Mouse (Mus musculus): ENCODE measurements at regions not wholly inside any gene's neighbourhood (a gene's known extent, or its start where the extent isn't known, plus 50 kb on each side); places are given as distances from the start of the nearest gene placed in this dataset.

DNA sequence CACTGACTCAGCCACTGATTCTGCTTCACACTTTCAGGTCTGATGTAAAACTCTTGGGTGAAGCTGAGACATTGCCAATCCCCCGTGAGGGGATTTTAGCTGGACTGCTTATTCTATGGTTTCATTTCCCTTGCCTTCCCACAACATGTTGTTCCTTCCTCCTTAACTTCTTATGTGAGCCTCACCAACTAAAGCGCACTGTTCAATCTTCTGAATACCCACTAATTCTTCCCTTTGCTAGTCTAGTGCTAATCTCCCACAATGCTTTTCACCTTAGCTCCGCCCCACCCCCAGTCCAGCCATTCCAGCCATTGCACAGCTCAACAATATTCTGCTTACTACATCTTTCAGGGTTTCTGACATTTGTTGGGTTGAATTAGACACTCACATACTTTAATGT is 196.7 kb downstream of the Hlx start:
- no peak for DNase-seq (ENCODE audit: low spot score)

DNA sequence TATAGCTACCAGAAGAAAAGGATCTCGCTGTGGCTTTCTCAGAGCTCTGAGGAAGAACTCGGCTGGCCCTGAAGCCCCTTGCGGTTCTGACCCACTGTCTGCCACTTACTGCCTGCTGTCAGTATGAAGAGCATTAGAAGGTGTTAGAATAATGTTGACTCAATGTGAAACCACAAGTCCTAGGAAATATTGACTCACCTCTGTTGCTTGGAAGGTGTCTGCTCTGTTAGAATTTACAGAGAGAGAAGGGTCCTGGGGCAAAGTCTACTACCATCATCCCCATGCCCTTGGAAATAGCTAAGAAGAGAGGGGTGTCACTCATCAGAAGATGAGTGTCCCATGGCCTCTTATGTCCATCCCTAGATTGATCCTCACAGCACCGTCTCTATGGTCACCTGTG is 197.9 kb downstream of the Hlx start:
- DNase-seq (ENCODE audit: low spot score): no peak

DNA sequence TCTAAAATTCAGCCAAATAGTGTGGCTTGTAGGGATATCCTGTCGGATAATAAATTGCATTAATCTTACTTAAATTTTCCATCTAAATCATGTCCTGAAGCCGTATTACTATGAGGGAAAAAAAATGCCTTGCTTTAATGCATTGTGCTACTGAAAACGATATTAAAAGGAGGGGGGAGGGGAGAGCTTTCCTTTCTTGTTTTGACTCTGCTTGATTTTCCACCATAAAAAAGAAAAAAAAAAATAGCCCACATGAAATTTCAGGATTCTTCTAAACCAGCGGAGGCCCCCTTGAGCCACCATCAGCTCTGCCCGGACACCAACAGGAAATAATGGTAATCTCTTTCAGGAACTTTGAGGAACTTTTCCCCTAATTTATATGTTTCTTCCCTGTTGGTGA is 198.5 kb downstream of the Hlx start:
- no peak for DNase-seq (ENCODE audit: low spot score)

DNA sequence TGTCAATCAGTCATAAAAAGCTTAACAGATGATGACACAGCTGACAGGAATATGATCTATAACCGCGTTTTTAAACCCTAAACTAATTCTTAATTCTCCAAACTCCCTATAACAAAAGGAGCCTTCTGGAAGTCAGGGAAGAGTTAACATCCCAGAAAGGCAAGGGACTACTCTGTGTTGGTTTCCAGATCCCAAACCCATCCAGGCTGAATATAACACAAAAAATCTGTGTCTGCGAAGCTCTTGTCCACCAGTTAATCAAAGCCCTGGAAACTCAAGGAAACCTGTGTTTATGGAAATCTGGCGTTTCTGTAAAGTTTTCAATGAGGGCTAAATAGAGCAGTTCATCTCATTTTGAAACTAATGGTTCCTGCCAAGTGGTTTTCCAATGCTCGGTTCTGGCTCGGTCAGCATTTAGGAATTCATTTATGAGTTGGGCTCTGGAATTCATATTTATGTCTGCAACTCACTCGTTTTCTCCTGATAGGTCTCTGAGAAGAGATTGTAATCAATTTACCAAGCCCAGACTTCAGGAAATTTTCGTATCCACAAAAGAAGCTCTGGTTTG is 199.8 kb downstream of the Hlx start:
- DNase-seq (ENCODE audit: low spot score): no peak

DNA sequence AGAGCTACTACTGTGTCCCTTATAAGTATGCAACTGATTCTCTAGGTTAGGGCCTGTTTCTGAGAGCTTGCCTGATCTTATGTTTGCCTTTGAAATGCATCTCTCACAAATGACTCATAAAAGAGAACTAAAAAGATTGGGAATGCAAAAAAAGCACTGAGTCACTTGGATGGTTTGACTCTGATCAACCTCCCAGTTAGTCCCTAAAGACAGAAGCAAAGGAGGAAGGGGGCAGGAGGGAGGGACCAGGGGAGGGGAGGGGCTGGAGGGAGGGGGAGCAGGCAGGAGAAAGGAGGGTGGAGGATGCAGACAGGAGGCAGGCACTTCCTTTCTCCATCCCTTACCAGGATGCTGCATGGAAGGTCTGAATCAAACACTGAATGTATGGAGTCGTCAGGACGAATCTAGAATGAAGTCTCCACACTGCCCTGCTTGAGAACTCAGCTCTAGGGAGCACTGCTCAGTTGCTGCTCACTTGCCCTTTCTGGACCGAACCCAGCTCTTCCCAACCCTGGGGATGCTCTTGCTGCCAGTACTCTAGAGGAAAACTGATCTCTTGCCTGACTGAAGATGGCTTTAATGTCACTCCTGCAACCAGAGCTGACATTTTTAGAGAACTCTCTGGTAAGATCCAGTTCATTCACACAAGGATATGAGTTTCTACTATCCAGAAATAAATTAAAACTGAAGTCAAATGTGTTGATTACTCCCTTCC is 201.7 kb downstream of the Hlx start:
- DNase-seq (ENCODE audit: low spot score): no peak

DNA sequence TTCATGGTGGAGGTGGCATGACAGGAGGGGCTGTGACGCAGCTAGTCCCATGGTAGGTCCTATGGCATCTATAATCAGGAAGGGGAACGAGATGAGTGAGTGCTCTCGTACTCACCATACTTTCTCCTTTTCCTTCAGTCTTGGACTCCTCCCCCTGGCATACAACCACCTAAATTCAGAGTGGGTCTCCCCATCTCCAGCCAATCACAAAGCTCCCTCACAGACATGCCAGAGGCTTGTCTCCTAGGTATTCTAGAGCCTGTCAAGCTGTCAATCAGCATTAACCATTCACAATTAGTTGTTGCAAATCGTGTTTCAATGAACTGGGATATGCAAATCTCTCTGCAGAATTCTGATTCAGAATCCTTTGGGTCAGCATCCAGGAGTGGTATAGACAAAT is 206.7 kb downstream of the Hlx start:
- no peak for DNase-seq (ENCODE audit: low spot score)

DNA sequence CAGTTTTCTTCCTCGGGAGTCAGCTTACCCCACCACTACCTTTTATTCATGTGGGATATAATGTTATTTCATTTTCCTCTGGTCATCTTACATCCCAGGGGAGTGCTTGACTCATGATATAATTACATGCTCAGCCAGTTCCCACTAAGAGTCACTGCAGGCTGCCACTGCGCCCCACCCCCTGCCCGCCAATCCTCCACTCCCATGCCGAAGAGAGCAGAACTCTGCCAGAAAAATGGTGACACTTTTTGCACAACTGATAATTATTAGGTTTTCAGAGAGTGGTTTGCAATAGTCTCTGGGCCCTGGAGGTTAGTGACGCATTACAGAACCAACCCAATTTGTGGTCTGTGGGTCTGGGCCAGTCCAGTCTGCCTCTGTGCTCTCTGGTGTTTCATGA is 212.9 kb downstream of the Hlx start:
- DNase-seq (ENCODE audit: low spot score): no peak

DNA sequence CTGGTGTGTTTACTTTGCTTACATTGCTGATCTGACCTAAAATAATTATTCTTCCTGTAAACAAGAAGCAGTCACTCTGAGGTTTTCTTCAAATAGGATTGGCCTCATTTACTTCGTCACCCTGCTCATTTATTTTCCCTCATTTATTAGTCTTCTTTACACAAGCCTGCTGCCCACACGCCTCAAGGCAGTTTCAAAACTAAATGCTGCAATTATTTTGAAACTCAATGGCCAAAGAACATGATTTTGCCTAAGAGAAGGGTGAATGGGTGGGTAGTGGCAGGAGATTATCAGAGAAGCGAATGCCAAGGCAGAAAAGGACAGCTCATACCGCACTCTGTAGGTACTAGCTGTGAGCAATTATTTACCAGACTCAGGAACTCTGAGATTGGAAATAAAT is 227.8 kb downstream of the Hlx start:
- no peak for DNase-seq (ENCODE audit: low spot score)

DNA sequence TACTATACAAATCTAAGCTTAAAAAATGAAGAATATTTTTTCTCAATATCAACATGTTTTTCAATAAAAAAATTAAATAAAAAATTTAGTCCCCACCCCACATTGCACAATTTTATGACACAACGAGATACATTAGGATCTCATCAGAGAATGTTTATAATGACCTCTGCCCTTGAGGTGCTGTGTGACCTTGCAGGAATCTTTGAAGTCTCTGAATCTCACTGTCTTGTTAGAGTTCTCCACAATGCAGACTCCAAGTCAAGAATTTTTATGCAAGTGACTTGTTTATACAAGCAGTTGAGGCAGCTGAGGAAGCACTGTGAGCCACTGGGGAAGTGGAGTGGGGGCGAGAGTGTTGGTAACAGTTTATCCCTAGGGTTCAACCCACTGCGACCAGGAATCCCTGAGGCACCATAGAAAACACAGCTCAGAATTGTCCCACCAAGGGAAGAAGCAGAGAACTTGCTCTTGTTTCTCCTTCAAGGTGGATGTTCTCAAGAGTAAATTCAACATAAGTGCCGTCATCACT is 228.5 kb downstream of the Hlx start:
- no peak for DNase-seq (ENCODE audit: low spot score)

DNA sequence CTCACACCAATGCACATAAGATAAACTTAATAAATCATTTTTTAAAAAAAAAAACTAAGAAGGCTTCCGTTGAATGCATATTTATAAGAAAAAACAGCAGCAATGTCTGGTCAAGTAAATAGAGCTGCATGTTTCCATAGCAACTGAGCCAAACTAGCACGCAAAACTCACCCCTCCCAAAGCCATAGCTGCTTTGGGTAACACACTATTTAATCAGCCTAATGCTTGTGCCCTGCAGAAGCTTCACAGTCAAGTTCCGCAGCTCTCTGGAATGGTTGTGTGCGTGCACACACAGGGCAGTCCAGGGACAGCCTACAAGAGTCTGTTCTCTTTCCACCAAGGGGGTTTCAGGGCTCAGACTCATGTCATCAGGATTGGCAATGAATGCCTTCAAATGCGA is 231.7 kb downstream of the Hlx start:
- no peak for DNase-seq (ENCODE audit: low spot score)

DNA sequence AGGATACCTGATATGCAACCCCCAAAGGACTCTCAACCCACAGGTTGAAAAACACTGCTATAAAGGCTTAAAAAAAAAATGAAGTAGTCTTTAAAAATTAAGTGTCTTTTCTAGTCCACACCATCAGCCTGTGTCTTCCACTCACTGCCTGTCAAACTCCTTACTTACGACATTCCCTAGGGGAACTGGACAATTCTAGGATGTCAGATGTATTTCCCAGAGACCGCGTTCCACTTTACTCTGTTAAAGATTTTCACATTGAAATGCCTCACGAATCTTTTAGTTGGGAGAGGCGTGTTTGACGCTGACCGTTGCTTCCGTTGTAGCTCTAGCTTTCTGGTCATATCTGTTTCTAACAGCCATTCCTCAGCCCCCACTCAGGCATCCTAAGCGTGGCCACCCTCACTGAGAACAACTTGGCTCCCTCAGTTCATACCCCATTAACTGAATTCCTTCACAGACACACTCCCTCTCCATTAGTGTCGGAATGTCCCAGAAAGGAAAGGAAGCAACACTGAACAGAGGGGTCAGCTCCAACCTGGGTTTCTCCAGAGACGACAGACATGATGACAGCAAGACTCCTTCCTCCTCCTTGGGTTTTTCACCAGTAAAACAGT is 233.4 kb downstream of the Hlx start:
- DNase-seq (ENCODE audit: low spot score): no peak

DNA sequence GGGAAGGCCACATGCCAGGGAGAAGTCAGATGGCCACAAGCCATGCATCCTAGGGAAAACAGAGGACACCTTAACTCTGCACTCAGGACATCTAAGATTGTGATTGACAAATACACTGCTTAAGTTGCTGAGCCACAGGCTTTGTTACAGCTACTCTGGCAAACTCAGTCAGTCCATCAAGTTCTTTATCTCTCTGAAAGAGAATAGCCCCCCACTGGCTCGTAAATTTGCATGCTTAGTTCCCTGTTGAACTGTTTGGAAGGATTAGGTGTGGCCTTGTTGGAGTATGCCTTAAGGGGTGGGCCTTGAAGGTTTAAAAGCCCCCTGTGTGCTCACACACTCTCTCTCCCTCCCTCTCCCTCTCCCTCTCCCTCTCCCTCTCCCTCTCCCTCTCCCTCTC is 235.4 kb downstream of the Hlx start:
- no peak for DNase-seq (ENCODE audit: low spot score)

DNA sequence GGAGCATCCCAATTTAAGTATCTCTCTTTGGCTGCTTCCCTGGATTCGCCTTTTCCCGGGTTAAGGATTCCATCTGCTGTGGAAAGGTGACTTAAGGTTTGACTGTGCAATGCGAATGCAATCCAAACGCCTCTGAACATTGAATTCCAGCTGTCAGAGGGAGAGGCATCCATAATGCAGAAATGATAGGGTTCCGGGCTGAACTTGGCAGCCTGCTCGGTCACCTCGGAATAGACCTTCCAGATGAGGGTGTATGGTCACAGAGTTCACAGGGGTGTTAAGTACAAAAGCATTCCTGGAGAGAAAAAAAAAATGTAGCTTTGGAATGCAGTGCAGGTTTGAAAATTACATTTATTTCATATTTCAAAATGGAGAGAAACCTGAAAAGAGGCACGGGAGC is 238.6 kb downstream of the Hlx start:
- no peak for DNase-seq (ENCODE audit: low spot score)

DNA sequence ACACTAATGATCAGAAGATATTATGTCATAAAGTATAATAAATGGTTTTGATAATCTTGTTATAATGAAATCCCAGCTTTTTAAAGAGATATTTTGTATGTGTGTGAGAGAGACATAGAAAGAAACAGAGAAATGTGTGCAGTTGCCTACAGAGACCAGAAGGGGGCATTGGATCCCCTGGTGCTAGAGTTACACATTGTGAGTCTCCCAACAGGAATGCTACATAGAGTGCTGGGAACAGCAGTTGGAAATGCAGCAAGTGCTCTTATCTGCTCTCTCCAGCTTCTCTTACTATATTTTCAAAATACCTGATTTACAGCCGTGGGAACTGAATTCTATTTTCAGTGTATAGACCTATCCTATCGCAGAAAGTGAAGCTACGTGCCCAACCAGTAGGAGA is 240.3 kb downstream of the Hlx start:
- DNase-seq (ENCODE audit: low spot score): no peak

DNA sequence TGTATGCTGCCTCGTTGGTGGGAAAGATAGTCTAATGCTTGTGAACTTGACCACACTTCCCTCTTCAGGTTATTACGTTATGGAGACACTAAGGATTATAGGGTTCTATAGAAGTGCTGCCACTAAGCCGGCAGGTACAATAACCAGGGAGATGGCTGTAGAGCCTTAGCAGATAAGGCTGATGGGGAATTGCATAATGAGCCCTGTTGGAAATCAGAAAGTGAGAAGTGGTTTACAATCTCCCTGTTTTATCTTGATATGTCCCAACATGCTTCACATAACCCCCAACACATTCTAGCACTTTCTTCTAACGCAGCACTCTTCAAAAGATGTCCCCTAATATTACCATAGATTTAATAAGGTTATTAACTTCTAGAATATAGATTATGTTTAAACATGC is 241.2 kb downstream of the Hlx start:
- DNase-seq (ENCODE audit: low spot score): no peak

DNA sequence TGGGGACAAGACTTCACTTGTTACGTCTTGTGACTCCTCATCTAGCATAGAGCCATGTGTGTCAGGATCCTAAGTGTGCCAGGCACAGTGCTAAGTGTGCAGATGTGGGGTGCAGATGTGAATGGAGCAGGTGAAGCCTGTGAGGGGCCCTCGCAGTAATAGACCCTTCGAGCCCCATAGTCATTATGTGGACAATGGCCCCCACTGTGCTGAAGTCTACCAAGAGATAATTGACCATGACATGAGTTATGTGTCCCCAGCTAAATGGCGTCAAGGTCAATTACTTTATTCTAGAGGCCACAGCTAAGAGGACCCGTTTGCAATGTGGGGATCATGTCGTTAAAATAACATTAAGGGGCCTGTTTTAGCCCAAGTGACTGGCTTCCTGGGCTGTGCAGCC is 245.0 kb downstream of the Hlx start:
- DNase-seq (ENCODE audit: low spot score): peak; percentile 48

DNA sequence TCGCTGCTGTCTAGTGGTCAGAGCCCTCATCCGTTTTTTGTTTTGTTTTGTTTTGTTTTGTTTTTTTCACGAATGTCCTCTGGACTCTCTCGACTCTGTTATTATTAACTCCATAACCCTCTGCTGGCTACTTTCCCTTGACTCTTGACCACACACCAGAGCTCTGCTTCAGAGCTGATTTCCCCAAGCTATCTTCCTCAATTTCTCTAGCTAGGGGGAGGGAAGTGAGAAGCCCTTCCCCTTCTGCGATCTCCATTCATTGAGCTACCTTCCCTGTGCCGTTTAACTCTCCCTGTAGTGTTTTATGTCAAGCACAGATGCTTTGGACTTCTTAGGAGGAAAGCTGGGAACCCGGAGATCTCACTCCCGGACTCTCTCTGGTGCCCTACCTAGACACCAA is 247.6 kb downstream of the Hlx start:
- no peak for DNase-seq (ENCODE audit: low spot score)

DNA sequence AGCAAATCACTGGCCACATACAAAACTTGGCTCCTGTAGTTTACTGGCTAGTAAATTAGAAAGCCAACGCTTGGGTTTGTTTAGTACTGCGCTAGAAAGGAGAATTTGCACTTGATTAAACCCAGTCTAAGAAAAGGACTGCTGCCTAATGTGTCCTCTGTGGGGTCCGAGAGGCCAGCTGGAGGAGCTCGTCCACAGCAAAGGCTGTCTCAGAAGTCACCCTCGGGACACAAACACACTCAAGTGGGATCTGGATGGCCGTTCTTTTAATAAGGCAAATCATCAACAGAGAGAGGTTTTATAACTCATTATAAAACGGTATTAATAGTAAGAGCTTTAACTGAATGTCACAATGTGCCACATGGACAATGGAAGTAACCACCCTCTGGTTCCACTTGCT is 249.0 kb downstream of the Hlx start:
- DNase-seq (ENCODE audit: low spot score): no peak

DNA sequence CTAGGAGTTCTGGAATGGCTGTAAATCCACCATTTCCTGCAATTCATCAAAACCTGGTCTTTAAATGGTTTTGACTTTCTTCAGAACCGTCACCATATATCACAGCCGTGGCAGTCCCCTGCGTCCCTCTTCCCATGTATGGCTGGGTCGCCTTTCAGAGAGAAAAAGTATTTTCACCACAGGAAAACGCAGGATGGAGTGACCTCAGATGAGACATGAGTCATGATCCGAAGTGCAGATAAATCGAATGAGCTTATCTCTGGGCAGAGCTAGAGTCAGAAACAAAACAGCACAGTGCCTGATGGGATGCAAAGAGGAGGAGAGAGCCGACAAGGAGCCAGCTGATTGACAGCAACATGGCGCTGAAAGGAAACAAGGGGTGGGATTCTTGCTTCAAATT is 250.4 kb downstream of the Hlx start:
- no peak for DNase-seq (ENCODE audit: low spot score)

DNA sequence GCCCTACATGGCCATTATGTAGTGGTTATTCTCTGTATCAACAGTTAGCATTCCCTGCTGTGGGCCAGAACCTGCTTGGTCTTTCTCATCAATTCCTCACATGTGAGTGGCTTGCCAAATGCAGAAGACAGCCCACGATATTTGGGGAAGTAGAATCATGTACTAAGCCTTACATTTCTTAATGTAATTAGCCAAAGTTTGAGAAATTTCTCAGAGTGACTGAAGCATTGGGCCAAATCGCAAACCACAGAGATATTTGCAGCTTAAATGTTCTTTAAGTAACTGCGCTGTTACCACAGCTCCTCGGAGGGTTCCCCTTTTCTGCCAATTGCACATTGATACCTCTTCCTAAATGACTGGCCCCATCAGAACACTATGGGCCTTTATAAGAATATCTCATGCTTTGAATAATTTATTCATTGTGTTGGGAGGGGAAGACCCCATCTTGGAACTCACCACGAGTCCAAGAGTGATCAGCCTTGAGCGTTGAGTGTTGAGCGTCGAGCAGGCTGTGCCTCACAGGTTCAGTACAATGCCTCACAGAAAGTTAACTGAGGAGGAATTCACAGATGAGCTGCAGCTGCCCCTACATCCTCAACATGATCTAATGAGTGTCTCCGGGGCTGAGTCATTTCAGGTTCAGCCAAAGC is 251.7 kb downstream of the Hlx start:
- no peak for DNase-seq (ENCODE audit: low spot score)

DNA sequence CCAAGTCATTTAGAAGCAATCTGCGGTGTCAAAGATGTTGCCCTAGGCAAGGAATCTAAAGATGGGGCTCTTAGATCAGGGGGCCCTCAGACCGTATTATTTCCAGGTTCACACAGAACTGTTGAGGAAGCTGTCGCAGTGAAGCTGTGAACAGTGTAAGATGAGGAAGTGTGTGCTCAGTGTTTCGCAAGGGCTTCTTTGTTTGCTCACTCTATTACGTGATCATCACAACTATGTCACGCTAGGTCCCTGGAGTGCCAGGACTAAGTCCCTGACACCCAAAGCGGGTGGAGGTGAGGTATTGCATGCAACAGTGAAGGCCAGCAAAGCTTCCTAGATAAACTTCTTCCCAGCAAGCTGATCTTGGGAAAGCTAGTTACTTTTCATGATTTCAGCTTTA is 254.4 kb downstream of the Hlx start:
- DNase-seq (ENCODE audit: low spot score): no peak

DNA sequence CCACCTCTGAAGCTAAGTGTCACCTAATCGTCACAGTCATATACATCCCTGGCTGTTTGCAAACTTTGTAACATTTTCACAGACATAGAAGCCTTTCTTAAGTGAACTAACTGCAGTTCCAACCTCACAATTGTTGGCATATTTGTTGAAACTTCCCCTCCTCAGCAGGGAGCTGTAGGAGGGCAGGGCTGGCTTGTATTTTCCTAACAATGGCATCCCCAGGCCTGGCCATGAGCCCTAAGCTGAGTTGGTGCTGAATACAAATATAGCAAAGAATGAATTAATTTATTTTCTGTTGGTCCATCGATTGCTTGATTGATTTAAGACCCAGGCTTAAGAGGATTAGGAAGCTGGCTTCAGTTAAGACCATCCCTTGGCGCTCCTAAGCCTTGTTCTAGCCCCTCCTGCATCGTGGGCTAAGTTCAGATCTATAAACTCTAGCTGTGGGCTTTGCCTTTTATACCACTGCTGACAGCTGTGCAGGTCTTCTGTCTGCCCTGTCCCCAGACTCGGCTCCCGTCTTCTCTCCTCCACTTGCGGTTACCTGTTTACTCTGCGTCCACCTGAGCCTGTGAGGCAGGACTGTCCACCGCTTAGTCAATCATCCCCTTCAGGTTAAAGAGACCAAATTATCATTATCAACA is 269.8 kb downstream of the Hlx start:
- no peak for DNase-seq (ENCODE audit: low spot score)

DNA sequence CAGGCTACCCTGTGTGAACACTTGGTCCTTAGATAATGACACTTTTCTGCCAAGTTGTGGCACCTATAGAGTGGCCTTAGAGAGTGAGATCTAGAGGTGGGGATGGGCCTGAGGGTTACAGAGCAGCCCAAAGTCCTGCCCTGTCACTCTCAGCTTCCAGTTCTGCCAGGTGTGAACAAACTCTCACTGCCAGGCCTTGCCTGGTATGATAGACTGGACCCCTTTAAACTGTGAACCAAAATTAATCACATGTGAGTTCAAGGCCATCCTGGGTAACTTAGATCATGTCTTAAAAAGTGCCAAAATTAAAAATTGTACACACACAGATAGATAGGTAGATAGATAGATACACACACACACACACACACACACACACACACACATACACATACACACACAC is 271.0 kb downstream of the Hlx start:
- no peak for DNase-seq (ENCODE audit: low spot score)

All from embryo, embryonic 10 days (tissue).